Mouse (Mus musculus) MEL-GATA-1-ER (cell line): Measurements from ENCODE around the gene Vwa3a.

Experiments
- DNase-seq: peaks from one replicate; pipeline ENCODE4 v3.0.0-alpha.2; 2012; ENCODE audit warnings: low read depth; ENCODE audit errors: extremely low read depth

Gene Vwa3a

DNA sequence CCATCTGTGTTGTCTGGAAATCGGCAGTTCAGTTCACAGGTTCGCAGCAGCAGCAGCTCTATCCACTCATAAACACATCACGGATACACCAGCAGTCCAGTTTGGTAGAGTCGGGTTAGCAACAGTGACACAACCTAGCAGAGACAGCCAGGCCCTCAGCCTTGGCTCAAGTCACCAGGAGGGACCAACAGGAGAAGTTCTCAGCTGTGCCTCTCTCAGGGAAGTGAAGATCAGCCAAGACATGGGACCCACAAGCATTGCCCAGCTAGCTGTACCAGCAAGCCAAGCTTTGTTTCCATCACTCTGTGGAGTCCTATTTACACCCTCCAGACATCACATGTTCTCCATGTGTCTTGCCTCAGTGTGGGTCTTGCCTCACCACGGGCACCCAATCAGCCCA lies 7.7 kb downstream of the Vwa3a start:
- no peak for DNase-seq

DNA sequence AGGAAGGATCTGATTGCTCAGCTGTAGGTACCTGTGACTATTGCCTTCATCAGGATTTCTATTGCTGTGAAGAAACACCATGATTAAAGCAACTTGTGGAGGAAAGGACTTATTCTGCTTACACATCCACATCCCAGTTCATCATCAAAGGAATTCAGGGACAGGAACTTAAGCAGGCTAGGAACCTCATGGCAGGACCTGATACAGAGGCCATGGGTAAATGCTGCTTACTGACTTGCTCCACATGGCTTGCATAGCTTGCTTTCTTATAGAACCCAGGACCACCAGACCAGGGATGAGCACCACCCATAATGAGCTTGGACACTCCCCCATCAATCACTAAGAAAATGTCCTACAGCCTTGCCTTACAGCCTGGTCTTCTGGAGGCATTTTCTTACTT lies 9.4 kb downstream of the Vwa3a start:
- no peak for DNase-seq

DNA sequence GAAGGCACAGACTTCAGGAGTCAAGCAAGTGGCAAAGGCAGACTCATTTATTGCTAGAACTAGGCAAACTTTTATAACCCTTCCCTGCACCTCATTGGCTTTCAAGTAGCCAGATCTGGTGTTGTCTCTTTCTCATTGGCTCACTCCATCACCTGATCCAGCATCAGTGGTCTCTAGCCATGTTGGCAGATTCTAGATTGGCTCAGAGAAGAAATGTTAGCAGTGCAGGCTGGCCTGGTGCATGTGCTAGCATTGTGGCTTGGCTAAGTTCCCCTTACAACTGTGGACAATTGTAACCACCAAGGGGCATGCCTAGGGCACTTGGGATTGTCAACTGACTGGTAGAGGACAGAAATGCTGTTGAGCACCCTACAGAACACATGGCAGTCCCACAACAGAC lies 12.2 kb downstream of the Vwa3a start:
- no peak for DNase-seq

DNA sequence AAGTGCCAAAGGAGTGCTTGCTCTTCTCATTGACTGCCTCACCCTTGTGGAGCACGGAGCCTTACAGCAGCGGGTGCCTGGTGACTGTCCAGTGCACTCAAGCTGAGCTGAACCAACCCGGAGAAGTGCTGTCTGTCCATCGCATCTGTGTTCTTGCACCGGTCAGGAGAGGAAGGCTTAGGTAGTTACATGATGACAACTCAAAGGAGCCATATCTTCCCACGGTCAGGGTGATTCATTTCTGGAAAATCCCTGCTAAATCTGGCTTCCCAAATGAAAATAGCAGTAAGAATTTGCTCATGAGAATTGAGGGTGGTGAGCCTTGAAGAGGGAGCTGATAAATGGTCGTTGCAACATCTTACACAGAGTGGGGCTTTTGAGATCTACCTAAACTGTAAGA lies 12.8 kb downstream of the Vwa3a start:
- no peak for DNase-seq

DNA sequence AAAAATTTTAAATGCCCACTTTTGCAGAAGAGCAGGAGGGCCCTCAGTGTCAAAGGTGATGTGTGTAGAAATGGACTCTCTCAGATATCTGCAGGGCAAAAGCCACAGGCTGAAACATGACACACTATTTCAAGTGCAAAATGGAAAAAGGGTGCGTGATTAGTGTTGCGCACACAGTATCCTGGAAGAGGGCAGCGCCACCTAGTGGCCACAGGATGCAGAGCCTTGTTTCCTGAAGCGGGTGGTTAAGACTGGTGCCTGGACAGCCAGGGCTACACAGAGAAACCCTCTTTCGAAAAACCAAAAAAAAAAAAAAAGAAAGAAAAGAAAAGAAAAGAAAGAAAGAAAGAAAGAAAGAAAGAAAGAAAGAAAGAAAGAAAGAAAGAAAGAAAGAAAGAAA lies 15.6 kb downstream of the Vwa3a start:
- DNase-seq = peak; percentile 63

DNA sequence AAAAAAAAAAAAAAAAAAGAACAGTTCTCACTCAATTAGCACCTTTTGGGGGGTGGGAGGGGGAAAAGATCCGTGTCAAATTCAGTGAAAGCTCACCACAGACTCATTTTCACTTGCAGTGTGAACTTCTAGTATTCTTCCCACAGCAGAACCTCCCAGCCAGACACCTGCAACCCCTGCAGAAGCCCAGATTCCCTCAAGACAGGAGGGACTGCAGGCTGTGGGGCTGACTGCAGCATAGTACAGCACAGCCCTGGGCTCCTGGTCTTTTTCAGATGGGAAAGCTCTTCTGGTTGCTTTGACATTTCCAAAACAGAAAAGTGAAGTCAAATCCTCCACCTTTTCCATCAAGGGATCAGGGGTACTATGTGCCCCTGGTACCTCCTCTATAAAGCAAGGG lies 28.3 kb downstream of the Vwa3a start:
- DNase-seq = no peak

DNA sequence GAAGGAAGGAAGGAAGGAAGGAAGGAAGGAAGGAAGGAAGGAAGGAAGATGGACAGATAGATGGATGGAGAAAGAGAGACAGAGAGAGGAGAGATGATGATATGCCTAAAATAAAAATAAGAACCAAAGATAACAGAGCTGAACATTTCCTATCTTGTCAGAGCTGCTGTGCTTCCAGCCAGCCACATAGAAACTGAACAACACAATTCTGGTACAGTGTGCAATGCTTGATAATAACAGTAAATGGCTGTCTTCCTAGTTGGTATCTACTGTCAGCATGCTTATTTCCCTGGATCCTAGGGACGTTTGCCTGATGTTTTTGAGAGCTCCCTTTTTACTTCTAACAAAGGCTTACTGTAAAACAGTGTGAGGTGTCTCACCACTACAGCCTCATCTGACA lies 32.3 kb downstream of the Vwa3a start:
- DNase-seq = no peak

DNA sequence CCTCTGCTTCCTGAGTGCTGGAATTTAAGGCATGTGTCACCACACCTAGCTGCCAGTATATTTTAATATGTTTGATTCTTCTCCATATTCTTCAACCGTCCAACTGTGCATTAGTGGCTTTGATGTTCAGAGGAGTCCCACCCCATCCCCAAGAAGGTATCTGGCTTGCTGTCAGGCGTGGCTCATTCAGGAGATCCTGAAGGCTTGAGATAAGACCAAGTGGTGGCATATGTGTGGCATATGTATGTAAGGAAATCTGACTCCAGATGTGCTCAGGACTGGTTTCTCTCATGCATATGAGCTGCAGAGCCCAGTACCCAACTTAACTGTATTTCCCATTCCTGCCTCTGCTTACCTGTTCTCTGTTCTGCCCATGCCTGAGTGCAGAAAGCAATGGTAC lies 38.9 kb downstream of the Vwa3a start:
- no peak for DNase-seq

DNA sequence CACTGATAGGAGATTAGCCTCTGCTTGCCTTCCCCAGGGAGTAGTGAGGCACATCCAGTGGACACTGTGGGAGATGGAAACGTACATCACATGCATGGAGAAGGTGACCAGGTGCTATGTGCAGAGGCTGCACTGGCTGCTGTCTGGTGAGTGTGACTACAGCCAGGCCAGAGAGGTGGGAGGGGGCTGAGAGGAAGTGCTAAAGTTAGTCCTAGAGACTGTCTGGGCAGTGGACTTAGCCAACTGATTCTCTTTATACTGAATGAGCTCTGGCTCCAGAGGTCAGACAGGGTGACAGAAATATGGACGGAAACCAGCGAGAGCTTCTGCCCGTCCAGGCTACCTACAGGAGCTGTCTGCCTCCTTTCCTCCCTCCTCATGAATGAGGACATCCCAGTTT lies 56.4 kb downstream of the Vwa3a start:
- DNase-seq = no peak

DNA sequence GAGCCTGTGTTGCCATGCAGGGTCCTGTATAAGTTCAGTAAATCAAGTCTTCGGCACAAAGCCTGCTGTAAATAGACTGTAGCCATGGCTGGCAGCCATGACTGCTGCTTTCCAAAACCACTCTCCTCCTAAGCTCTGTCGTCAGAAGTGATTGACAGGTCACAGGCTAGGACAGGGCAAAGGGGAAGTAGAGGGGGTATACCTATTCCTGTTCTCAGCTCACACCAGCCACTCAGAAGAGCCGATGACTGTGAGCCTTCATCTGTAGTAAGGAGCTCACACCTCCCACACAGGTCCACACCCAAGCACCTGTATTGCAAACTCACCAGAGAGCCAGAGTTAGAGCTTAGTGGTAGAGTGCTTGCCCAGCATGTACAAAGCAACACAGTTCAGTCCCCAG lies 57.3 kb downstream of the Vwa3a start:
- no peak for DNase-seq

DNA sequence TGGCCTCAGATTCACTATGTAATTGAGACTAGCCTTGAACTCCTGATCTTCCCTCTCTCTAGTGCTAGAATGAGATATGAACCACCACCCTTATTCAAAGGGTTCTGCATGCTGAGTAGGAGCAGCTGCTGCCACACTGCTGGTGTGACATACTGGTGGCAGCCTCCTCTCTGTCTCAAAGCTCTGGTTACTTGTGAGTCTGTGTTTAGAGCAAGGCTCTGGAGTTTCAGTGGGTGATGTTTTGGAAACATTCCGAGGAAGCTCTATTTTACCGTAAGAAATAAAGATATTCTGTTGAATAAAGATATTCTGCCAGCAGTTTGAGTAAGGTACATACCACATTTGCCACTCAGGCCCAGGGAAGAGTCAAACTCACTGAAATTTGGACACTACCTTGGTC lies 64.2 kb downstream of the Vwa3a start:
- DNase-seq = no peak

DNA sequence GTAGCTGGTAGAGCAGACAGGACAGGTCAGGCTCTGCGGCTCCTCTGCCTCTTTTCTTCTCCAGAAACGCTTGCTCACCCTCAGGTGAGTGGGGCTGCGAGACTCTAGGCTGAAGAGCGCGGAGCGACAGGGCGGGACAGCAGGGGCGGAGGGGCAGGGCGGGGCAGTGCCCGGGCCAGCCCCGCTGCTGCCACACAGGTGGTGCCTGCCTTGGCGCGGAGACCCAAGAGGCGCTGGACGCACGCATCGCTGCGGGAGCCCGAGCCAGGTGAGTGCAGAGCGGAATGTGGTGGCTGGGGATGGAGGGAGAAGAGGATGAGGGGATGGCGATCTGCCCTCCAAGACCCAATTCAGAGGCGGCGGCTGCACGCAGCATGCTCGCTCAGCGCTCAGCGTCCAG lies 70.6 kb downstream of the Vwa3a start:
- no peak for DNase-seq

DNA sequence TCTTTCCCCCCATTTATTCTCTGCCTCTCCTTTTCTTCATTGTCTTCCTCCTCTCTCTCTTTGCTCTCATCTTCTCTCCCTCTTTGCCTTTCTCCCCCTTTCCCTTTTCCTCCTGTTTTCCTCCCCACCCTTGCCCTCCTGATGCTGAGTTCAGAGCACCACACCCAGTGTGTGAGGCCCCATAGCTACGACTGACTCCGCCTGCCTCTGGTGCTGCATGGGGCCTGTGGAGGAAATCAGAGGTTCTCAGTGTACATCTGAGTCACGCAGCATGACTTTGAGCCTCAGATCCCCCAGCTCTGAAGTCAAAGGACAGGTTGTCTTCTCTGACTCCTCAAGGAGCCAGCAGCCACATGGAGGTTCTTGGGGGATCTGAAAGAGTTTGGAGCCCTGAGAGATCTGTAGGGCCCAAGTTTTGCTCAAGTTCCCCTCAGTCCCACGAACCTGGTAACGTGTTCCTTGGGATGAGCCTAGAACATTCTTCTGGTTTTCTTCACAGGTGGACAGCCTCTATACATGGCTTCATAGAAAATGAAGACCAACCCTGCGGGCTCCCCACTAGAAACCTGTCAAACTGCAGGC lies 72.8 kb downstream of the Vwa3a start, which contains the start of gene Gm5737:
Gene Gm5737 (plus strand): TSS at position 532 of the 582 bp plus-strand sequence.
- DNase-seq = no peak

DNA sequence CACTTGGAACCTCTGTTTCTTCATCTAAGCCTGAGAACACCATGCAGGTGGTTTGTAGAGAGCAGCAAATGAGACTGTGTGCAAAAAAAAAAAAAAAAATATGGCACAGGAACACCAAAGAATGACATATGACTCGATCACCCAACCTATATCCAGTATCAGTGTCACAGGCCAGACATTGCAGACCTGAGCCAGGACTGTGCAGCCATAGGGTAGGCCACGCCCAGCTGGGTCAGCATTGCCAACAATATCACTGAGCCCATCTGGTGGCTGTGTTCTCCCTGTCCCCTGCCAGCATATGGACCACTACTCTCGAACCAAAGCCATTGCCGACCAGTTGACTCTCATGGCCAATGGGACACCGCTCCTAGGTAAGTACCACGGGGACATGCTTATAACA lies 78.4 kb downstream of the Vwa3a start:
- DNase-seq = no peak

DNA sequence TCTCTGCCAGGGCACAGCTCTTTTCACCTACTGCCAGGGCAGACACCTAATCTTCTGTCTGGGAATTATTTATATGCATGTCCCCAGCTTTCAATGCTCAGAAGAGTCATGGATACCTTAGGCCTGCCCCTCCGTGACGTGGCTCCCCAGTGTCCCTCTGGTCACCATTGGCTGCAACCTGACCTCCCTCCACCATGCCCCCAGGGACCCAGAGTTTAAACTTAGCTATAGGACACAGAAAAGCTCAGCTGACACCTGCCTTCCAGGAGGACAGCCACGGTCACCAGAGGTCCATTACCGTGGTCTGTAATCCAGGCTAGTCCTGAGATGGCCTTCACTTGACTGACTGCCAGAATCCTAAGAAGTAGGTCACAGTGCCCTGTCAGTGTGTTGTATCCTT lies 80.3 kb downstream of the Vwa3a start:
- DNase-seq = no peak

DNA sequence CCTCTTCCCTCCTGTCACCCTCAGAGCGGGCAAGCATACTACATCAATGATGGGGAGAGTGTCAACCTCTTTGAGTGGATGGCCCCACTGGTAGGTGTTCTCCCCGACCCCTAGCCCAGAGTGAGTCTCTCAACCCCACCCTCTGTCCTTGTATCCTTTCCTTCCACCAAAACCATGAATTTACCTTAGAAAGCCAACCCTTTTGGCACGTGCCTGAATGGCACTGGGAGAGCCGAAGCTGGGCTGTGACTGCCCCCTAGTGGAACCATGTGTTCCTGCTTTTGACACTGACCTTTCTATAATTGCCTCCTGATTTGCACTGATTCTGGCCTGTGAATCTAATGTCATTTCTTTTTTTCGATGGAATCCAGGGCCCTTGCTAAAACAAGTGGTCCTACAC lies 84.1 kb downstream of the Vwa3a start:
- DNase-seq = peak; percentile 23

DNA sequence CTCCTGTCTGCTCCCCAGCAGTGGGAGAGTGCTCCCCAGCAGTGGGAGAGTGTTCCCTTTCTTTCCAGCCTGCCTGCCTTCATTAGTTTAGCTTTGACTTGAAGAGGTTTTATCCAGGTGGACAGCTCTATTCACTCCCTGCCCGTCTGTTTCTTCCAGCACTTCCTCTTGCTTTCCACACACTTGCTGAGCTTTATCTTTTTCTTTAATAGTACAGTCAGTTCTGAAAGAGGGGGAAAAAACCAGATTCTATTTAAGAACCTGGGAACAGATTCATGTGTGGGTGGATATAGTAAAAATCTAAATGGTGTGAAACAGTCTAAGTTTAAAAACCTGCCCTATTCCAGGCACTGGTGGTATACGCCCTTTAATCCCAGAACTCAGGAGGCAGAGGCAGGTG lies 86.0 kb downstream of the Vwa3a start:
- no peak for DNase-seq

DNA sequence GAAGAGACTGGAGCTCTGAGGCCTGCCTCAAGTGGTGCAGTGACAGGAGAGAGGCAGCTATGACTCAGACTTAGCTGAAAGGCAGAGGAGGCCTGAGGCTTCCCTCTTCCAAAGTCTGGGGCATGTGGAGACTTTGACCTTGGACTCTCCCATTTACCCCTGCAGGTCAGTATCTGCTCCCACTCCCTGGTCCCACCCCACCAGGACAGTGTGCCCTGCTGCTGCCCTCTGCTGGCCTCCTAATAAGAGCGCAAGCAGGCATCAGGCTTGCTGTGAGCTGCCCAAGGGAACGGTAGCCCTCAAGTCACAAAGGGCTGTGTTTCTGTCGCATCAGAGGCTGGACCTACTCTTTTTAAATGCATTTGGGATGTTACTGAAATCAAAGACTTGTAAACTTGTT lies 87.3 kb downstream of the Vwa3a start:
- no peak for DNase-seq

DNA sequence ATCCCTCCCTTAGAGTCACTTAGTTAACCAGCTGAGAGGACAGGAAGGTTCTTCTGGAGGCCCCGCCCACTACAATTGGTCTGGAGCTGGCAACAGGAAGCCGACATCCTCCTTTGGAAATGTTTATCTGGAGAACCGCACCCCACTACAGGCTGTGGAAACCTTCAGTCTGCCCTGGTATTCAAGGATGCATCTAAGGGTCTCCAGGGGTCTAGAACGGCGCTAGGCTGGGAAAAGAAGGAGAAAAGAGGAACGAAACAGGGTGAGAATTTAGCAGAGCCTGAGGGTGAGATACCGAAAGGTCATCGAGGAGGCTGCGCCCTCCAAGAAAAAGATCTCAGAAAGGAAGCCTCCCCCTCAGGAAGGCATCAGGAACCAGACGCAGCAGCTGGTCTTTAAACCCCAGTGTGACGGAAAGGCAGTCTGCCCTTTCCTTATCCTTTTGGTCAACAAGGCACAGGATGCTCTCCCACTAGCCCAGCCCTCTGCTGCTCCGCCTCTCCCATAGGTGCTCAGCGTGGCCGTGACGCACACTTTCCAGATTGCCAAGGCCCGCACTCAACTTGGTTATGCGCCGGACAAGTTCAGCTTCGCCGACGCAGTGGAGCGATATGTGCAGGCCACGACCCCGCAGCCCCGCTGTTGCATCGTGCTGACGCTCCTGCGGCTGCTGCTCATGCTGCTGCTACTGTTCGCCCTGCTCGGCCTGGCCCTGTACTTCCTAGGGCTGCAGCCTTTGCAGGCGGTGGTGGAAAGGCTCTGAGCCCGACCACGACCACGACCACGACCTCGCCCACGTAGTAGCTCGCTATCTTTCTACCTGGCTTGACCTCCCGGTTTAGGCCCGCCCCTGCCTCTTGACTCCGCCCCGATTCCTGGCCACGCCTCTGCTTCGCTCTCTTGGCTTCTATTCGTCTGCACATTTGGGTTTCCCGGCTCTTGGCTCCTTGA lies 91.6 kb downstream of the Vwa3a start:
- DNase-seq = peak; percentile 44

DNA sequence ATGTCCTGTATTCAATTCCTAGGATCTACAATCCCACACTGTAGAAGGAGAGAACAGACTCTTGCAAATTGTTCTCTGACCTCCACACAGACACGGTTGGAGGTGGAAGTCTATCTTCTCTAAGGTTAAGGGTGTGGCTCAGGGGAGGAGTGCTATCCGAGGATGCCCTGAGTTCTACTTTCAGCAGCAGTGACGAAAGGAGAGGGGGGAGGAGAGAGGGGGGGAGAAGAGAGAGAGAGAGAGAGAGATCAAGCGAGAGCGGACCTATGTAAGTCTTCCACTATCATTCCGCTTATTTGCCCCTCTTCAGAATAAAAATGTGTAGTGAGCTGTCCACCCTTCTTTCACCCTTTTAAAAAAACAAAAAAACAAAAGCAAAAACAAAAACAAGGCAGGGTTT lies 95.3 kb downstream of the Vwa3a start:
- peak; percentile 56 for DNase-seq

DNA sequence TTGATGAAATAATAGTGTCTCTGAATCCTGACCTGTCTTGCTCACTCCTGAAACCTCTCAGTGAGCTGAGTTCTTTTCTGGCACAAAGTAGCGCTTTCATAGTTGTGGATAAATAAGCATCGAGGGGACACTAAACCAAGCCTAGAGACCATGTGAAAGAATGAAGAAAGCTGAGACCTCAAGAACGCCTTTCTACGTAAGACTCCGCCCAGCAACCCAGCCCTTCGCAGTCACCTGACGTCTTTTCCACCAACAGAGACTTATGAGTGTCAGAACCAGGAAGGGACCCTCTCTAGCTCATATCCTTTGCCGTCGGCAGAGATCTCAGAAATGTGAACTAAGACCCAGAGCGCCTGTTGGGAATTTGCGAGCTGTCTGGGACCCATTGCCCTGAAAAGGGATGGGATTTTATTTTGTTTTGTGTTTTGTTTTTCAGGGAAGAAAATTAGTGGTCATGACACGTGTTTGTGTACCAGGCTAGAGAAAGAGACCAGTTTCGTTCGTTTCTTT lies 95.8 kb downstream of the Vwa3a start:
- DNase-seq = peak; percentile 94

DNA sequence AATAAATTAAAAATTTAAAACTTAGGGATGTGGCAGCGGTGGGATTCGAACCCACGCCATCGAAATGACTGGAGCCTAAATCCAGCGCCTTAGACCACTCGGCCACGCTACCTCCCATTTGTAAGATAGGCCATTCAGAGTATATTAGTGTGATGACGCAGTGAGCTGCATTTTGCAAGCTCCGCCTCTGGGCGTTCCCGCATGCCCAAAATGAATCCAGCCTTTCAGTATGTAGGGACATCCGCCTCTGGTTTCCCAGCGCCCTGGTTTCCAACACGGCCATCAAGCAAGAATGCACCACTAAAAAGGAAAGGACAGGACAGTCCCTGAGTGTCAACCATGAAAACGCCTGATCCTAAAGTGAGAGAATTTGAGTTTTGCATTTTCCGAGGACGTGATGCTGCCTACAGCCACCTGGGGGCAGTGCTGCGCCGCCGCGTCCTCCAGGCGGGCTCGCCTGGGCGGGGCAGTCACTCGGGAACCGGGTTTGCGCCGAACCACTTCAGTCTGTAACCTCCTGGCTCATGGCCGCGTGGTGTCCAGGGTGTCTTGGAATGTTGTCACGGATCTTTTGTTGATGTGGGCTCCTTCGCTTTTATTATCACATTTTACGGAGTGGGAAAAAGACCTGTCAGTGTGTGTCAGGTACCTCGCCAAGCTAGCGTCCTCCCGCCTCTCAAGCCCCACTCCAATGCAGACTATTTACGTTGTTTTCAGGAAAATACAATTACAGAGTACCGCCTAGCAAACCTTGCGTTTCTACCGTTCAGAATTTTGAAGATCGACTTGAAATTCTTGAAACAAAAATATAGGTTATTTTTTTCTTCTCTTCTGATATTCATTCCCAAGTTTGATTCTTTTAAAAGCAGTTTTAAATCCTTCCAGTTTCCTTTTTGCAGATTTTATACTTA lies 96.6 kb downstream of the Vwa3a start:
- DNase-seq = peak; percentile 58
